Mouse (Mus musculus) granulocyte monocyte progenitor cell, adult 5-6 weeks (primary cell): ENCODE data around the gene Cplx2. TPM values are rescaled to one million over a fixed set of nuclear protein-coding genes. Genes with fewer than 3 reads are reported as not detected.

Source experiments
- ATAC-seq: replicated peaks from 2 replicates; pipeline ENCODE4 v1.8.0; 2016; ENCODE audit warnings: mild to moderate bottlenecking, moderate TSS enrichment, inconsistent platforms; ENCODE audit not compliant: poor library complexity, severe bottlenecking
- total RNA-seq, 2 experiments: library from RNA; stranded (forward) in 1 of 2; stranded (reverse) in 1 of 2; fragments of 200-712, 200-1000 nt in 1 of 2; fragments of >200 nt in 1 of 2; fragmentation: Nextera tagmentation in 1 of 2; gene quantifications; 2 replicates each; pipeline ENCODE4 v1.2.3; 2014 to 2017

The Cplx2 gene
- total RNA-seq, 2 experiments from 2014 or later: not detected

DNA sequence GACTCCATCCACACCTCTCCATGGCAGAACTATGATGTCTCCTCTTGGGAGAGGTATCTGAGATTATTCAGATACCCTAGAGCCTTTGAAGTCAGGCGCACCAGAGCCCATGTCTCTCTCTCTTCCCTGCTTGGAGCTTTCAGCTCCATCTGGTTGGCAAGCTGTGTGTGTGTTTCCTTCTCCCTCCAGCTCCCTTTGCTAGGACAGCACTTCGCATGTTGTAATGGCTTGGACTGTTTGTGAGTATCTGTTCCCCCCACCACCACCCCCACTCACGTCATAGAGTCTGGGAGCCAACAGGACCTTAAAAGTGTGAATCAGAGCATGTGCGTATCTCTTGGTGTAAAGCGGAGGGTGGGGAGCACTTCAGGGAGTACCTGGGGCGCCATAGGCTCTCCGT, 6.5 kb upstream of the Cplx2 start:
- ATAC-seq: no peak

- ATAC-seq: no peak
Measured at GRCm38 (mm10) chr13:54367758-54368157, 3.4 kb upstream of the Cplx2 start.

DNA sequence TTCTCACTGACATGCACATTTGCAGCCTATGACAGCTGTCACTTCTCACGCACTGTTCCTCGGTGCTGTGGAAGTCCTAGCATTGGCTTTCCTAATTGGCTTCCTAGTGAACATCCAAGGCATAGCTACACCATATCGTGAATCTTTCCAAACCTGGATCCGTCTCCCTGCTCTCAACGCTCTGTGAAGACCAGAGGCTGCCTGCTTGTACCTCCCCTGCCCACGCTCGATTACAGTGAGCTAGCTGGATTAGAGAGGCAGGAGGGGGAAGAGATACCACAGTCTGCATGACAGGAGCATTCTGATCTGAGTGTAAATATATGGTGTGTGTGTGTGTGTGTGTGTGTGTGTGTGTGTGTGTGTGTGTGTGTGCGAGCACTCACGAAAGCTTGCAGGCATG, 3.0 kb upstream of the Cplx2 start:
- ATAC-seq: no peak

- peak; percentile 90 for ATAC-seq
Measured at GRCm38 (mm10) chr13:54371387-54372330, 510 bp downstream of the Cplx2 start.

DNA sequence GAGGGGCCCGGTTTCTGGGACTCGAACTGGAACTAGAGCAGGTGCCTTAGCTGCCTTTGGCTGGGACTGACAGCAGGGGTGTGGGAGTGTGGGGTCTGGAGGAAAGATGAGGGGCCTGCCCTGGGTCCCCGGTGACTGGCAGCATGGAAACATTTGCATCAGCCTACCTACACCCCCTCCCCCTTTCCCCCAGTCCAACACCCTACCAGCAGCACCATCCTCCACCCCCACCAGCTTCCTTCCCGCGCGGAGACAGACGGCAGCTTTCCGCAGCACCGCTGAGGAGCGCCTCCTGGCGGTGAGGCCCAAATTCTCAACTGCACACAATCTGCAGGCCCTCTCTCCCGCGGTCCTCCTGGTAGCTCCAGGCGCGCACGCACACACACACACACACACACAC, 1.5 kb downstream of the Cplx2 start:
- peak; percentile 29; the same call in 1 of the 2 replicates for ATAC-seq

- ATAC-seq: no peak
Measured at GRCm38 (mm10) chr13:54374106-54374706, 3.1 kb downstream of the Cplx2 start.

DNA sequence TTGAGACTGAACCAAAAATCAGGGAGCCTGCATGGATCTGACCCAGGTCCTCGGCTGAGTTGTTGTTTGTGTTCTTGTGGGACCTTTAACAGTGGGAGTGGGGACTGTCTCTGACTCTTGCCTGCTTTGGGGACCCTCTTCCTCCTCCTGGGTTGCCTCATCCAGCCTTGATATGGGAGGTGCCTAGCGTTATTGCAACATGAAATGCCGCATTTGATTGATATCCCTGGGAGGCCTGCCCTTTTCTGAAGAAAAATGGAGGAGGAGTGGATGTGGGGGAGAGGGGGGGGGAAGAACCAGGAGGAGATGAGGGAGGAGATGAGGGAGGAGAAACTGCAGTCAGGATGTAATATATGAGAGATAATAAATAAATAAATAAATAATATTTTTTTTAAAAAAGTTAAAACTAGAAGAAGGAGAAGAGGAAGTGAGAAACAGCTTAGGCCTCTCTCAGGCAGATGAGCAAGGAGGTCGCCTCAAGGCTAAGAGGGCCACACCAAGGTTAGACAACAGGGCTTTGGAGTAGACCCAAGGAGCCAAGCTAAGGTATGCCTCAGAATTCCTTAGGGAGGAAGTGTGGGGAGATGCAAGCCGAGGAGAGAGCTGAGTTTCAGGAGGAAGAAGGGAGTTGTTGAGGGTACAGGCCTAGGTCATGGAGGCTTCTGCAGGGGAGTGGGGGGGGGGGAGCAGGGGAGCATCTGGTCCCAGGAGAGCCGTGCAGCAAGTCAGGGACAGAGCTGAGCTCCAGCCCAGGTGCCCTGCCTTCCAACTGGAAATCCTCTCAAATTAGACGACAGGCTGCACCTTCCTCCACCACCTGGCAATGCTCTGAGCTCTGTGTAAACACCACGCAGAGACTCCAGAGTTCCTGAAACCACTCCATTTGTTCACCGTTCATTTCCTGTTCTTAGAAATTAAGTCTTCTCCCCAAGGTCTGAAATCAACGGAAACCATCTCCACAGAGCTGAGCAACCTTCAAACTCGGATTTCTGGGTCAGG, 4.6 kb downstream of the Cplx2 start:
- peak; percentile 47; the same call in 1 of the 2 replicates for ATAC-seq

GRCm38 (mm10) chr13:54376736-54377135, 5.6 kb downstream of the Cplx2 start:
- no peak for ATAC-seq

DNA sequence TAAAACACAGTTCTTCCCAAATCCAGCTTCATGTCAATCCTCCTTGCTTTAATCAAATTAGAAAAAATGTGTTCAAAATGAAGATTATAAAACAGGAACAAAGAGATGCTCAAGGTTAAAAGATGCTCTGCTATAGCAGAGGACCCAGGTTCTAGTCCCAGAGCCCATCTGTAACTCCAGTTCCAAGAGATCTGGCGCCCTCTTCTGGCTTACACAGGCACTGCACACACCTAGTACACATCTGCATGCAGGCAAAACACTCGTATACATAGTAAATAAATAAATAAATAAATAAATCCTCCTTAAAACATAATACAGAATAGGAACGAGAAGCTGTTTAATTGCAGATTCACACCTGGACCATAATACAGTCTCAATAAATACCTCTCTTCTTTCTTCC, 6.9 kb downstream of the Cplx2 start:
- no peak for ATAC-seq

- no peak for ATAC-seq
Measured at GRCm38 (mm10) chr13:54380421-54380820, 9.3 kb downstream of the Cplx2 start.

DNA sequence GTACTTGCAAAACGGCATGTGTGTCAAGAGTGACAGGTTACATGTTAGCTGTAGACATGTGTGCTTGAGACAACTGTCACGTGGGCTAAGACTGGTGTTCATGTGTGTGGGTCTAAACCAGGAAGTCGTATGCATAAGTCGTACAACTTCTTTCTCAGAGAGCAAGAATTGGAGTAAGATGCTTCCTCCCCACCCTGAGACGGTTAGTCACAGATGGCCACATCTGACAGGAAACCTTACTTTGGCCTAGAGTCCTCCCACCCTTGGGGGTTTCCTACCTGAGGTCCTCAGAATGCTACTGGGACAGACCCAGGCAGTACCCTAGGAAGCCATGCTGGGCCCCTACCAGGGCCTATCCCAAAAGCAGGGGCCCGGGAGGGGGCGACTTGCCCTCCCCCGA, 10.2 kb downstream of the Cplx2 start:
- no peak for ATAC-seq

DNA sequence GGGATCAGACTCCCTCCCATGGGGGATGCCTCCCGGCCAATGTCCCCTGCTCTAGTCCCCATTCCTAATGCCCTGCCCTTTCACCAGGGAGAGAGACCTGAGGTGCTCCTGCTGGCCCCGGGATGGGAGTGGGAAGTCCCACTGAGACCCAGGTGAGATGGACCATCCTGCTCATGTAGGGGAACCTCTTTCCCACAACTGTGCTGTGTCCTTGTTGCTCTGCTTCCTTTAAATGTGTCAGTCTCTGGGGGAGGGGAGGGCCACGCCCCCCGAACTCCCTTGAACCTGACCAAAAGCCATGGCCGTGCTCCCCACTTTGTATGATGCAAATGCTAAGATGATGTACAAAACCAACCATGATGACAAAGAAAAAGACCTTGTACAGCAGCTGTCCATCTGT, 12.4 kb downstream of the Cplx2 start:
- ATAC-seq: no peak

DNA sequence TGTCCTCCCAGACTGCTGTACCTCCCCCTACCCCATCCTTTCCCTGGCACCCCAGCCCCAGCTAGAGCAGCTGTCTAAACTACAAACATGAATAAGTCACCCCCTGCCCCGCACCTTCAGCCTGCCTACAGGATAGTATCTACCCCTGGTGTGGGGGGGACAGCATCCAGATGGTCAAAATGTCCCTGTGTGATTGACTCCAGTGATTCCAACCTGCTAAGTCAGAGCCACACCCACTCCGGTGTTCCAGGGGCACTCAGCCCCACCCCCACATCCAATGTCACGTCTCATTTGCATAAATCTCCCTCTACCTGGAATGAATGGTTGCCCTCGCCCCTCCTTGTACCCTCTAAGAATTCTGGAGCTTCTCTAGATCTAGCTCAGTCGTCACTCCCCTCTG, 13.4 kb downstream of the Cplx2 start:
- no peak for ATAC-seq

GRCm38 (mm10) chr13:54385008-54386004, 14.2 kb downstream of the Cplx2 start:
- no peak for ATAC-seq

GRCm38 (mm10) chr13:54389971-54390564, 18.9 kb downstream of the Cplx2 start:
- ATAC-seq: no peak

DNA sequence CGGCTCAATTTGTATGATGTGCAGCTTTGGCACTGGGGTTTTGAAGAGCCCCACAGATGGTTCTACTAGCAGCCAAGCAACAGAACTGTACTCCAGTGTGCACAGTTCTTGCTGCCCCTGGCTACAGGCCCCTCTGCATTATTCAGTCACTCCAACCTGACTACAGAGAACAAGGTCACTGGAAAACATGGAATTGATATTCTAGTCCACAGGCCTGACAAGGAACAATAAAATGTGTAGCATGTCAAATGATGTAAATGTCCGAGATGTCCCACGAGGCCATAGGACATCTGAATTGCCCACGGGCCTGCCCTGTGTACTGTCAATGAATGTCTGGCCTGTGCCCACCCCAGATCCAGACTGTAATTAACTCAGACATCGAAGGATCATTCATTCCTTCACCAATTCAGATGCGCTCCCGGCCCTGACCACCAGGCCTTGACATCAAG, 19.4 kb downstream of the Cplx2 start:
- no peak for ATAC-seq

GRCm38 (mm10) chr13:54391313-54391712, 20.2 kb downstream of the Cplx2 start:
- no peak for ATAC-seq

GRCm38 (mm10) chr13:54397069-54397468, 25.9 kb downstream of the Cplx2 start:
- no peak for ATAC-seq
